Mouse (Mus musculus): Measurements from ENCODE around the gene Ap1m2.

DNA sequence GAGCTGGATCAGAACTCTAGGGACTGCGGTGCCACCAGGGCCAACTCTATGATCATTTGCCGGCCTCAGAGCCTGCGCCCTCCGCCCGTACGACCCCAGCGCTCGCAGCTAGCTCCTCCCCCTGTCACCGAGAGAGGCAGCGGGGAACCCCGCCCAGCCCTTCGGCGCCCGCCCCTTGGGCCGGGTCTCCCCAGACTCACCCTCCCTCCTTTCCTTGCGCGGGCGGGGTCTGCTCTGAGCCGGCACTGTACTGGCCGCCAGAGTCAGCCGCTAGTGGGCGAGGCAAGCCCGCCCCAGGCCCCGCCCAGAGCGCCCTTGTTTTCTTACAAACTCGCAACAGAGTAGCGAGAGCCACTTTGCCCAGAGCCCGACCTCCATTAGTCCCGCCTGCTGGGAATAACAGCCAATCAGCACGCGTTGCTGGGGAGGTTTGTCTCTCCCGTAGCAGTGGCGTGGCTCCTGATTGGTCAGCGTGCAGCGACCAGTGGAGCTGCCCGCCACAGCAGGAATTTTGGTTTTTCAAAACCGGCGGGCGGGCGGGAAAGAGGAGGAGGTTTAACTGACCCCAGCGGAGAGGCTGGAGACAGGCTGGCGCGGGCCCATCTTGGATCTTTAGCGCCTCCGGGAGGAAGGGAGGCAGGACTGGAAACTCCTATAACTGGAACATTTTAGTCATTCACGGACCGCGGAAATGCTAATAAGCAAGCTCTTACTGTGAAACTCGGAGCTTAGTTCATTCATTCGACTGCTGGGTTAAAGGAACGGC, 20.9 kb downstream of the Ap1m2 start, which contains the start of gene Cdkn2d:
- TF ChIP-seq CTCF (IDR thresholded peaks at IDR 0.05; ENCODE audit: low read depth, low read length) (peak; percentile 70), POLR2A (IDR thresholded peaks at IDR 0.05; ENCODE audit: extremely low read depth, insufficient read depth, low read length) (0 out of 2 replicates have a peak, but pooled peaks have one; percentile 38)

Measured in liver, adult 2 months (tissue).